Mouse (Mus musculus): ENCODE measurements around the gene Prl2c1. TPM values are rescaled to one million over a fixed set of nuclear protein-coding genes. Genes with fewer than 3 reads are reported as not detected.

Prl2c1 gene
- polyA plus RNA-seq (2014; fragmentation: Illumina TruSeq; extraction: RNeasy Lipid Tissue Mini Kit (QIAGEN cat#74804); ENCODE audit: low read depth, low replicate concordance), result not detected

GRCm38 (mm10) chr13:27849042-27849441 lies at the start of gene Prl2c1:
Gene Prl2c1 (plus strand): TSS chr13:27849342.

DNA sequence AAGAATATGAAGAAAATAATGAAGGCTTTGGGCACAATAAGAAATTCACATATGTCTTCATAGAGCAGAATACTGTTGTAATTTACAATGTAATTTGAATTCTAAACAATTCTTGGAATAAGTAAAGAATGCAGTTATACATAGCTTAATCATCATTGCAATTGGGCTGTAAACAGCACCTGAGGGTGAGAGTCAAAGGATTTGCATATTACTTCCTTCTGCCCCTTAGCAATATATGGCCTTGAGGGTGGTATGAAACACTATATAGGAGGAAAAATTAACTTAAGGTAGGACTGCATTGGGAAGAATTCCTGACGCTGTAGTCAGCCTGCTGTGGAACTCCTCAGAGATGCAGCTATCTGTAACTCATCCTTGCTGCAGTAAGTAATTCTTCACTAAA lies 47.8 kb upstream of the Prl2c1 start, which contains the start of gene Prl2a1:
Gene Prl2a1 (plus strand): TSS at position 301 of the 400 bp plus-strand sequence.

Other genes with a start within 250 kb of the Prl2c1 start
- not detected for gene Prl7b1, start 238.8 kb upstream of the Prl2c1 start, polyA plus RNA-seq (2014; fragmentation: Illumina TruSeq; extraction: RNeasy Lipid Tissue Mini Kit (QIAGEN cat#74804); ENCODE audit: low read depth, low replicate concordance)
- not detected for gene Prl7a1, start 206.8 kb upstream of the Prl2c1 start, polyA plus RNA-seq (2014; fragmentation: Illumina TruSeq; extraction: RNeasy Lipid Tissue Mini Kit (QIAGEN cat#74804); ENCODE audit: low read depth, low replicate concordance)
- gene Prl7a2, start 181.3 kb upstream of the Prl2c1 start, polyA plus RNA-seq (2014; fragmentation: Illumina TruSeq; extraction: RNeasy Lipid Tissue Mini Kit (QIAGEN cat#74804); ENCODE audit: low read depth, low replicate concordance), result not detected
- gene Prl7d1, start 132.6 kb upstream of the Prl2c1 start, polyA plus RNA-seq (2014; fragmentation: Illumina TruSeq; extraction: RNeasy Lipid Tissue Mini Kit (QIAGEN cat#74804); ENCODE audit: low read depth, low replicate concordance), result not detected
- not detected for gene Prl7c1, start 68.5 kb upstream of the Prl2c1 start, polyA plus RNA-seq (2014; fragmentation: Illumina TruSeq; extraction: RNeasy Lipid Tissue Mini Kit (QIAGEN cat#74804); ENCODE audit: low read depth, low replicate concordance)
- gene Prl2a1, start 47.7 kb upstream of the Prl2c1 start, polyA plus RNA-seq (2014; fragmentation: Illumina TruSeq; extraction: RNeasy Lipid Tissue Mini Kit (QIAGEN cat#74804); ENCODE audit: low read depth, low replicate concordance), result not detected
- not detected for gene Prl4a1, start 166.9 kb downstream of the Prl2c1 start, polyA plus RNA-seq (2014; fragmentation: Illumina TruSeq; extraction: RNeasy Lipid Tissue Mini Kit (QIAGEN cat#74804); ENCODE audit: low read depth, low replicate concordance)

Data from adrenal gland, adult 10 weeks (tissue).